Mouse (Mus musculus) MEL (cell line): ENCODE results near the gene Serpina3c.
A peak's percentile ranks its signal among the peaks of the same experiment; 100 is the strongest.

Experiments used
- CTCF ChIP-seq, 3 experiments: IDR thresholded peaks in 2 of 3; conservative IDR thresholded peaks in 1 of 3; 2 replicates each; pipeline ENCODE4 v1.5.1; 2011 to 2012; ENCODE audit warnings: low read length in 3 of 3, low read depth in 2 of 3, mild to moderate bottlenecking in 2 of 3, improper control_type of control experiment in 1 of 3, inconsistent platforms in 1 of 3, mixed read lengths in 1 of 3, moderate library complexity in 1 of 3; ENCODE audit not compliant: control insufficient read depth in 1 of 3, insufficient read depth in 1 of 3, poor library complexity in 1 of 3, severe bottlenecking in 1 of 3
- EP300 ChIP-seq, 2 experiments: IDR thresholded peaks; 2 replicates each; pipeline ENCODE4 v1.6.1; 2011; ENCODE audit warnings: improper control_type of control experiment in 2 of 2, low read length in 2 of 2, low read depth in 1 of 2, mild to moderate bottlenecking in 1 of 2
- GABPA ChIP-seq: IDR thresholded peaks from 2 replicates; pipeline ENCODE4 v1.6.1; 2012; ENCODE audit warnings: low read depth, mild to moderate bottlenecking, inconsistent platforms, low read length, improper control_type of control experiment, moderate library complexity
- MAFK ChIP-seq: IDR thresholded peaks from 2 replicates; pipeline ENCODE4 v1.6.1; 2011; ENCODE audit warnings: low read depth, mild to moderate bottlenecking, low read length, improper control_type of control experiment, borderline replicate concordance
- MAX ChIP-seq: IDR thresholded peaks from 2 replicates; pipeline ENCODE4 v1.6.1; 2011; ENCODE audit warnings: low read length, improper control_type of control experiment
- MYB ChIP-seq: IDR thresholded peaks from 2 replicates; pipeline ENCODE4 v1.6.1; 2011; ENCODE audit warnings: mild to moderate bottlenecking, low read depth, low read length, improper control_type of control experiment
- POLR2A ChIP-seq, 2 experiments: IDR thresholded peaks; 2 replicates each; pipeline ENCODE4 v1.6.1; 2011 to 2012; ENCODE audit warnings: low read length in 2 of 2, mild to moderate bottlenecking in 2 of 2, control low read depth in 1 of 2, improper control_type of control experiment in 1 of 2, low read depth in 1 of 2, moderate library complexity in 1 of 2; ENCODE audit not compliant: control insufficient read depth in 1 of 2, insufficient read depth in 1 of 2, poor library complexity in 1 of 2
- SIN3A ChIP-seq: IDR thresholded peaks from 2 replicates; pipeline ENCODE4 v1.6.1; 2012; ENCODE audit warnings: low read length, improper control_type of control experiment, inconsistent platforms
- USF1 ChIP-seq: IDR thresholded peaks from 2 replicates; pipeline ENCODE4 v1.6.1; 2014; ENCODE audit warnings: low read depth, mild to moderate bottlenecking, inconsistent platforms, low read length, improper control_type of control experiment, moderate library complexity
- USF2 ChIP-seq, 2 experiments: IDR thresholded peaks; 2 replicates each; pipeline ENCODE4 v1.6.1; 2011 to 2012; ENCODE audit warnings: improper control_type of control experiment in 2 of 2, low read length in 2 of 2, borderline replicate concordance in 1 of 2, inconsistent platforms in 1 of 2, low read depth in 1 of 2, mild to moderate bottlenecking in 1 of 2; ENCODE audit not compliant: insufficient read depth in 1 of 2

- no peak for TF ChIP-seq USF1
- no peak for TF ChIP-seq POLR2A (IDR thresholded peaks at IDR 0.05; ENCODE audit: control insufficient read depth in 1 of 2, insufficient read depth in 1 of 2, low read depth in 1 of 2, low read length in 2 of 2, poor library complexity in 1 of 2)
- no peak for TF ChIP-seq MAX
- no peak for TF ChIP-seq CTCF (IDR thresholded peaks at IDR 0.05 in 2 of 3, conservative IDR thresholded peaks at IDR 0.05 in 1 of 3; ENCODE audit: control insufficient read depth in 1 of 3, insufficient read depth in 1 of 3, low read depth in 2 of 3, low read length in 3 of 3, poor library complexity in 1 of 3, severe bottlenecking in 1 of 3)
- TF ChIP-seq EP300 (IDR thresholded peaks at IDR 0.05; ENCODE audit: low read depth in 1 of 2, low read length in 2 of 2) = peak in 1 of 2 experiments; percentile 50; a peak in 1 of 4 replicates
- no peak for TF ChIP-seq GABPA
- no peak for TF ChIP-seq USF2 (IDR thresholded peaks at IDR 0.05; ENCODE audit: borderline replicate concordance in 1 of 2, insufficient read depth in 1 of 2, low read depth in 1 of 2, low read length in 2 of 2)
- no peak for TF ChIP-seq MYB
- TF ChIP-seq MAFK = no peak
- TF ChIP-seq SIN3A = no peak
These were observed 13.0 kb downstream of the Serpina3c start for GRCm38 (mm10) chr12:104140543-104141103.
